Mouse (Mus musculus) limb, embryonic 13.5 days (tissue): ENCODE measurements around the gene Dcbld2. TPM values are rescaled to one million over a fixed set of nuclear protein-coding genes. Genes with fewer than 3 reads are reported as not detected.

Experiments used
- ATAC-seq: fragments of 200-750 bp; cut with Nextera tagmentation; 2 replicates; pipeline ENCODE4 v1.8.0; 2017; ENCODE audit warnings: low read depth, moderate number of reproducible peaks, moderate TSS enrichment; ENCODE audit not compliant: low FRiP score
- H3K27ac ChIP-seq: fragments of 300-500 bp; sonication (generic); 2 replicates; pipeline ENCODE4 v1.5.1; 2015; ENCODE audit warnings: inconsistent platforms, mild to moderate bottlenecking, moderate library complexity
- H3K27me3 ChIP-seq: fragments of 300-500 bp; sonication (generic); 2 replicates; pipeline ENCODE4 v1.6.1; 2015; ENCODE audit warnings: mild to moderate bottlenecking, inconsistent platforms
- H3K36me3 ChIP-seq: fragments of 300-500 bp; sonication (generic); 2 replicates; pipeline ENCODE4 v1.6.1; 2015; ENCODE audit warnings: inconsistent platforms, mild to moderate bottlenecking, moderate library complexity
- H3K4me1 ChIP-seq: fragments of 300-500 bp; sonication (generic); 2 replicates; pipeline ENCODE4 v1.6.1; 2015; ENCODE audit warnings: inconsistent platforms
- H3K4me2 ChIP-seq: fragments of 300-500 bp; sonication (generic); replicated peaks from 2 replicates; pipeline ENCODE4 v1.6.1; 2015; ENCODE audit warnings: inconsistent platforms, mild to moderate bottlenecking, moderate library complexity
- H3K4me3 ChIP-seq: fragments of 300-500 bp; sonication (generic); 2 replicates; pipeline ENCODE4 v1.5.1; 2015; ENCODE audit warnings: moderate library complexity, mild to moderate bottlenecking, inconsistent platforms
- H3K9ac ChIP-seq: fragments of 300-500 bp; sonication (generic); 2 replicates; pipeline ENCODE4 v1.6.1; 2015; ENCODE audit warnings: mild to moderate bottlenecking, inconsistent platforms
- H3K9me3 ChIP-seq: fragments of 300-500 bp; sonication (generic); 2 replicates; pipeline ENCODE4 v1.6.1; 2016; ENCODE audit warnings: inconsistent platforms
- WGBS: fragments of 180-500 bp; shearing (Covaris S2); methylation state at CpG from one replicate; pipeline ENCODE4 v1.1.7; 2015; 5-methylcytosine and 5-hydroxymethylcytosine counted together
- polyA plus RNA-seq: library from polyadenylated mRNA; unstranded; fragments of >200 nt; fragmentation: Nextera tagmentation; extraction: Ambion mirVana; gene quantifications from 2 replicates; pipeline ENCODE4 v1.2.1, GENCODE M21; 2015

Dcbld2 gene
- polyA plus RNA-seq, 1 experiment from 2014 or later: 5.5 TPM

DNA sequence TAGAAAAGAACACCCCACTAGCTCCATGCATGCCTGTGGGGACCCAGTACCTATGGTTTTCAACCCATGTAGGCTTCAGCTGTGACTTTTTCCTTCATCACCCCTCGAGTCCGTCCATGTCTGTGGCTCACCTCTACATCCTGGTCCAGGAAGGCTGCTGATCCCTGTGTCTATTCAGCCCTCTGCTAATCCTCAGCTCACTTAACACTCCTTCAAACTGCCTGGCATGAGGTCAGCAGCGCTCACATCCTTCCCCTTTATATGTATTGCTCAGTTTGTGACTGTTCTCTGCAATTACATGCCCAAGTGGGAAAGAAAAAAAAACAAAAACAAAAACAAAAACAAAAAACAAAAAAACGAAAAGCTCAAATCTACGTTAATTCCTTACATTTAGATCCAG is 91.4 kb downstream of the Dcbld2 start:
- Histone ChIP-seq H3K9ac (no peak overlapping the region), H3K4me1 (peaks cover 36% of the 10 kb centered on the region), H3K9me3 (no peaks in the 10 kb centered on the region), H3K36me3 (peaks cover 3% of the 10 kb centered on the region; the same call in 1 of the 2 replicates), H3K4me2 (no peak overlapping the region), H3K27ac (no peak overlapping the region), H3K4me3 (no peak overlapping the region), H3K27me3 (no peaks in the 10 kb centered on the region)
- 70% methylated on average over 5 of the region's 5 CpGs for whole genome bisulfite sequencing
- ATAC-seq: no peak

GRCm38 (mm10) chr16:58501760-58502301 is 93.6 kb downstream of the Dcbld2 start:
- peaks cover 3% of the 10 kb centered on the region; the same call in 1 of the 2 replicates for H3K36me3 ChIP-seq
- peak; percentile 72 for ATAC-seq
- no peak overlapping the region for H3K4me3 ChIP-seq
- no peaks in the 10 kb centered on the region for H3K27me3 ChIP-seq
- 23% methylated on average over 6 of the region's 6 CpGs for WGBS
- H3K4me2 ChIP-seq: no peak overlapping the region
- H3K9ac ChIP-seq: no peak overlapping the region
- H3K9me3 ChIP-seq: no peaks in the 10 kb centered on the region
- H3K27ac ChIP-seq: peak overlapping the region; percentile 44; the same call in 1 of the 2 replicates
- peaks cover 38% of the 10 kb centered on the region for H3K4me1 ChIP-seq

DNA sequence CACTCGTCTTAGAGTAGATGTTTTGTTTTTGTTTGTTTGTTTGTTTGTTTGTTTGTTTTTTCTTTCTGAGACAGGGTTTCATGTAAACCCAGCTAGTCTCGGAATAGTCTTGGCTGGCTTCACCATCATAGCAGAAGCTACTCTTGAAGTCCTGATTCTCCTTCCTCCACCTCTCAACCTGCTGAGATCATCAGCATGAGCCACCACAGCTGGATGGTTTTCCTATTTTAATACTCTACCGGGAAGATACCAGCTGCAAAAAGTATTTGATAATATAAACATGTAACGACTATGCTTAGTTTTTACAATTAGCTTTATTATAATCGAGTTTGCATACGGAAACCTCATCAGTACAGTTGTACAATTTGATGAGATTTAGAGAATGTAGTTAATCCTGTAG is 94.3 kb downstream of the Dcbld2 start:
- Histone ChIP-seq H3K27me3 (no peaks in the 10 kb centered on the region), H3K4me2 (no peak overlapping the region), H3K4me1 (peaks cover 45% of the 10 kb centered on the region), H3K36me3 (peaks cover 3% of the 10 kb centered on the region; the same call in 1 of the 2 replicates), H3K9me3 (no peaks in the 10 kb centered on the region), H3K4me3 (no peak overlapping the region), H3K27ac (no peak overlapping the region), H3K9ac (no peak overlapping the region)
- 66% methylated on average over 6 of the region's 6 CpGs for WGBS
- ATAC-seq: no peak

DNA sequence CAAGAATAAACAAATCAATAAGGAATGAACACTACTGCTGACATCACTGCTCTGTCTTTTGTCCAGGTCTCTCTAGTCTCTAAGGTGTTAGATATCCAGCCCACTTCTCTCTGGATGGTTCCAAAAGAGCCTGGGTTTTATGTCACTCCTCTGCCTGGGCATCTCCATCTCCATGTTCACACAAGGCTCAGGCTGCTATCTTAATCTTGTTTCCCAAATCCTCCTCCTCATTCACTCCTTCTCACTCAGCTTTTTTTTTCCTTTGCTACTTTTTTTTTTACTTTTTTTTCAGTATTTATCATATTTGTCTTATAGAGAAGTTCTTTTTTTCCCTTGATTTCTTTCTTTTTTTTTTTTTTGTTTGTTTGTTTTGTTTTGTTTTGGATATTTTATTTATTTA is 96.7 kb downstream of the Dcbld2 start:
- Histone ChIP-seq H3K27me3 (no peaks in the 10 kb centered on the region), H3K9ac (no peak overlapping the region), H3K4me2 (no peak overlapping the region), H3K9me3 (no peaks in the 10 kb centered on the region), H3K4me3 (no peak overlapping the region), H3K4me1 (peaks cover 32% of the 10 kb centered on the region), H3K36me3 (peaks cover 3% of the 10 kb centered on the region; the same call in 1 of the 2 replicates), H3K27ac (no peak overlapping the region)
- no peak for ATAC-seq

DNA sequence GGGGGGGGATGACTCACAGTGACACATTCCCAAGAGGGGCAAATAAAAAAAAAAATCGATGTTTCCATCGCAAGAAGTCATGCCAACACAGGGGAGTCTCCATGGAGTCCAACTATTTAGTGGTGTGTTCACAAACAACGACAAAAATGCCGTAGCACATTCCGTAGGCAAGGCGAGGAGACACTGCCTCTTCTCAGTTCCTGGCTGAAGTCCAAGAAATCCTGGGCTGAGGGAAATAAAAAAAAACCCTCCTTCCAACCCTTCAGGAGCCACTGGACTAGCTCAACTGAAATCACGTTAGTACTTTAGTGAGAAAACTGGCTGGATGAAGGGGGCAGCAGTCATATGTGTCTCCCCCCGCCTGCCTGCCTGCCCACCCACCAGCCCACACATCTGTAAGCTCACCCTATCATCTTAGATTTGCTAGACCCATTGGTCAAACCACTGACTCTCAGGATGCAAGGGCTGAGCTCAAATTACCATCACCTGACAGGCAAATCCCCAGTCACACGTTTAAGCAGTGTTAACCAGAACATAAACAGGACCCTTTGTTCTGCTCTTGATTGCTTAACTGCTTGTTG is 104.0 kb downstream of the Dcbld2 start:
- H3K4me2 ChIP-seq: peak overlapping the region; percentile 48
- H3K36me3 ChIP-seq: no peaks in the 10 kb centered on the region
- WGBS: 11% methylated on average over 9 of the region's 9 CpGs

DNA sequence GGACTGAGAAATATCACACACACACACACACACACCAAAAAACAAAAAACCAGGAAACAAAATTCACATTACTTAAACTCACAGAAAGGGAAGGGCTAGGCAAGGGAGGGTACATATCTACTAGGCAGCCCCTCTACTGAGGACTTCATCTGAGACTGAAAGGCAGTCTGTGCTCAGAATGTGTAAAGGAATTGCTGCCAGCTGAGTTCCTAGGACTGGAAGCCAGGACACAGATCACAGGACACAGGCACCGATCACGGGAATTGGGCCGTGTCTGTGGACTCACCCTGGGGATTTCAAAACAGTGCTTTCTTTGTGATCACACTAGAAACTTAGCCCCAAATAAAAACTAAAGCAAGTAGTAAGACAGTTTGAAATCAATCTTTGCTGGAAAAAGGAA is 104.6 kb downstream of the Dcbld2 start:
- Histone ChIP-seq H3K4me2 (no peak overlapping the region), H3K9me3 (no peaks in the 10 kb centered on the region), H3K4me1 (peaks cover 43% of the 10 kb centered on the region), H3K4me3 (no peak overlapping the region), H3K36me3 (no peaks in the 10 kb centered on the region), H3K27me3 (no peaks in the 10 kb centered on the region), H3K27ac (peak overlapping the region; percentile 69; the same call in 1 of the 2 replicates), H3K9ac (no peak overlapping the region)
- WGBS: 12% methylated on average over 3 of the region's 3 CpGs
- peak; percentile 51; the same call in 1 of the 2 replicates for ATAC-seq

More for the DNA sequence above, 104.0 kb downstream of the Dcbld2 start:
- Histone ChIP-seq H3K4me3 (no peak overlapping the region), H3K27ac (peak overlapping the region; percentile 69; the same call in 1 of the 2 replicates), H3K9me3 (no peaks in the 10 kb centered on the region), H3K9ac (no peak overlapping the region), H3K27me3 (no peaks in the 10 kb centered on the region), H3K4me1 (peaks cover 47% of the 10 kb centered on the region)
- ATAC-seq: peak; percentile 44; the same call in 1 of the 2 replicates

GRCm38 (mm10) chr16:58513755-58514154 is 105.5 kb downstream of the Dcbld2 start:
- H3K9ac ChIP-seq: no peak overlapping the region
- no peak overlapping the region for H3K4me3 ChIP-seq
- H3K27me3 ChIP-seq: no peaks in the 10 kb centered on the region
- peaks cover 43% of the 10 kb centered on the region for H3K4me1 ChIP-seq
- H3K9me3 ChIP-seq: no peaks in the 10 kb centered on the region
- H3K27ac ChIP-seq: peak overlapping the region; percentile 69; the same call in 1 of the 2 replicates
- ATAC-seq: no peak
- H3K36me3 ChIP-seq: no peaks in the 10 kb centered on the region
- H3K4me2 ChIP-seq: peak overlapping the region; percentile 30
- WGBS: 25% methylated on average over 6 of the region's 6 CpGs

- no peak for ATAC-seq
- 83% methylated on average over 9 of the region's 9 CpGs for WGBS
Measured at GRCm38 (mm10) chr16:58514565-58514964, 106.3 kb downstream of the Dcbld2 start.

DNA sequence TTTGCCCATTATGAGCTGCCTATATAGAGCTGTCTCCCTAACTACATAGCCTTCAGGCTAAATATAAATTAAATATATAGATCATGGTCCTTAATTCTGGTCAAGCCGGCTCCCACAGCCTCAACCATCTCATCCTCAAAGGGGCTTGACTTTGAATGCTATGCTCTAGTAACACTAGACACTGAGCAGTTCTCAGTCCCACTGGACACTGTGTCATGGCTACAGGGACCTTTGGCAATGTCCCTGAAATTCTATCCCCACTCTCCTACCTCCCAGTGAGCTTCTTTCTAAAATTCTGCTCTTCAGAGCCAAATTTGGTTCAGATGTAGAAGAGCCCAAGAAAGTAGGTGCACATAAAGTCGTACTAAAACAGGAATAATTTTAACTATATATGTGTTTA is 107.9 kb downstream of the Dcbld2 start:
- WGBS: 79% methylated on average over 2 of the region's 2 CpGs
- H3K27ac ChIP-seq: no peak overlapping the region
- H3K9me3 ChIP-seq: no peaks in the 10 kb centered on the region
- H3K4me1 ChIP-seq: peaks cover 40% of the 10 kb centered on the region
- H3K36me3 ChIP-seq: no peaks in the 10 kb centered on the region
- no peaks in the 10 kb centered on the region for H3K27me3 ChIP-seq
- H3K4me2 ChIP-seq: no peak overlapping the region
- no peak for ATAC-seq
- H3K9ac ChIP-seq: no peak overlapping the region
- no peak overlapping the region for H3K4me3 ChIP-seq

More at GRCm38 (mm10) chr16:58514565-58514964, 106.3 kb downstream of the Dcbld2 start:
- Histone ChIP-seq H3K27ac (no peak overlapping the region), H3K4me1 (peaks cover 45% of the 10 kb centered on the region), H3K27me3 (no peaks in the 10 kb centered on the region), H3K4me3 (no peak overlapping the region), H3K9me3 (no peaks in the 10 kb centered on the region), H3K9ac (no peak overlapping the region), H3K4me2 (no peak overlapping the region), H3K36me3 (no peaks in the 10 kb centered on the region)

DNA sequence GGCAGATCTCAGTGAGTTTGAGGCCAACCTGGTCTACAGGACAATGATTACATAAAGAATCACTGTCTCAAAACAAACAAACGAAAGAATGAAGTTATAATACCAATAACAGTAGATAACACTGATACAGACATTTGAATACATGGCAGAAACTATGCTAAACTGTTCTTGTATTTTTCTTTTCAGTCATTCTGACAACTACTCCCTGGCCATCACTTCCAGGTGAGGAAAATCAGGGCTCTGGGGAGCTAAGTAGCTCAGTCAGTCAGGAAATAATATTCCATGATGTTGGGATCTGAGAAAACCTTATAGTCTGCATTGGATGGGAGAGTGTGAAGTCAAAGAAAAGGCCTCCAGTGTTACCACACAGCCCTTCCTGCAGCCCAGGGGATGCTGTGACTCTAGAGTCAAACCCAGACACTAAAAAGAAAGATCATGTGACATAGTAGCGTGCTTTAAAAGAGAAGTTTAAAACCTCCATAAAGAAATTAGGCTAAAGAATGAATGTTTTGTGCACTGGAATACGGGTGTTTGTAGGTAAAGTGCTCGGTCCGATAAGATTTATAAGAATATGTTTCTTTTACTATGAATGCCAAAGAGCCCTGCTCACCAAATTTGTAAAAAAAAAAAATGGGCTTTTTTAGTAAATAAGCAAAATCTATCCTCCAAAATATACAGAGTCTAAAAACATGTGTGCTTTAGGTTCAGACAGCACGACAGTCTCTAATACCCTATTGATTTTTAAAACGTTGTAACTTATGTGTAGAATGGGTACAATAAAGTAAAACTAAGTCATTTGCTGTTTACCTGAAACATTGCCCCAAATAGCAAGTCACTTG is 108.9 kb downstream of the Dcbld2 start:
- Histone ChIP-seq H3K27me3 (no peaks in the 10 kb centered on the region), H3K27ac (no peak overlapping the region), H3K36me3 (no peaks in the 10 kb centered on the region), H3K9me3 (no peaks in the 10 kb centered on the region), H3K4me2 (no peak overlapping the region), H3K9ac (no peak overlapping the region), H3K4me3 (no peak overlapping the region), H3K4me1 (peaks cover 35% of the 10 kb centered on the region)
- 72% methylated on average over 7 of the region's 7 CpGs for WGBS
- ATAC-seq: no peak
